Mouse (Mus musculus) midbrain, embryonic 12.5 days (tissue): ENCODE measurements at regions not wholly inside any gene's neighbourhood (a gene's known extent, or its start where the extent isn't known, plus 50 kb on each side); places are given as distances from the start of the nearest gene placed in this dataset.

Source experiments
- ATAC-seq: fragments of 200-750 bp; cut with Nextera tagmentation; 2 replicates; pipeline ENCODE4 v1.8.0; 2017; ENCODE audit warnings: low read depth, moderate TSS enrichment, moderate library complexity; ENCODE audit not compliant: low FRiP score
- H3K27ac ChIP-seq: fragments of 300-500 bp; sonication (generic); replicated peaks from 2 replicates; pipeline ENCODE4 v1.5.1; 2016; ENCODE audit warnings: mild to moderate bottlenecking
- H3K27me3 ChIP-seq: fragments of 300-500 bp; sonication (generic); 2 replicates; pipeline ENCODE4 v1.6.1; 2016; ENCODE audit warnings: mild to moderate bottlenecking
- H3K36me3 ChIP-seq: fragments of 300-500 bp; sonication (generic); 2 replicates; pipeline ENCODE4 v1.6.1; 2016
- H3K4me1 ChIP-seq: fragments of 300-500 bp; sonication (generic); 2 replicates; pipeline ENCODE4 v1.6.1; 2016
- H3K4me2 ChIP-seq: fragments of 300-500 bp; sonication (generic); replicated peaks from 2 replicates; pipeline ENCODE4 v1.6.1; 2016; ENCODE audit warnings: mild to moderate bottlenecking, moderate library complexity
- H3K4me3 ChIP-seq: fragments of 300-500 bp; sonication (generic); 2 replicates; pipeline ENCODE4 v1.5.1; 2016; ENCODE audit warnings: mild to moderate bottlenecking
- H3K9ac ChIP-seq: fragments of 300-500 bp; sonication (generic); replicated peaks from 2 replicates; pipeline ENCODE4 v1.6.1; 2016; ENCODE audit warnings: mild to moderate bottlenecking, moderate library complexity
- H3K9me3 ChIP-seq: fragments of 300-500 bp; sonication (generic); 2 replicates; pipeline ENCODE4 v1.6.1; 2016; ENCODE audit warnings: mild to moderate bottlenecking
- WGBS: fragments of 180-500 bp; shearing (Covaris S2); methylation state at CpG from one replicate; pipeline ENCODE4 v1.1.7; 2016; 5-methylcytosine and 5-hydroxymethylcytosine counted together

DNA sequence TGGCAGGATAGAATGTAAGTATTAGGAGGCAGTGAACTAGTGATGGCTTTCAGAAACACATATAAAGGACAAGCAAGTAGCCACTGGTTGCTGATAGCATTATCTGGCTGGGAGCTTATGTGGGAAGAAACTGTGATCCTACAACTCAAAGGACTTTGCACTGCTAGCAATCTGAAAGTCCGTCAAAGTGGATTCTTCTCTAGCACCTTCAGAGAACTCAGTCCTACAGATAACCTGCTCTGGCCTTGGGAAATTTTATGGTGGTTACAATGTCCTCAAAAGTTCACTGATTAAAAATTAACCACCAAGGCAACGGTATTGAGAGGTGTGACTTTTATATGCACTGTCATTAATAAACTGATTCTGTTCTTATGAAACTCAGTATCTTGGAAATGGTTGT is 335.3 kb downstream of the Prr30 start:
- Histone ChIP-seq H3K27me3 (no peaks in the 10 kb centered on the region), H3K9ac (no peak overlapping the region), H3K27ac (no peak overlapping the region), H3K36me3 (no peaks in the 10 kb centered on the region), H3K9me3 (no peaks in the 10 kb centered on the region), H3K4me2 (no peak overlapping the region), H3K4me1 (no peaks in the 10 kb centered on the region), H3K4me3 (no peak overlapping the region)
- 86% methylated on average over 2 of the region's 2 CpGs for WGBS
- ATAC-seq: no peak

DNA sequence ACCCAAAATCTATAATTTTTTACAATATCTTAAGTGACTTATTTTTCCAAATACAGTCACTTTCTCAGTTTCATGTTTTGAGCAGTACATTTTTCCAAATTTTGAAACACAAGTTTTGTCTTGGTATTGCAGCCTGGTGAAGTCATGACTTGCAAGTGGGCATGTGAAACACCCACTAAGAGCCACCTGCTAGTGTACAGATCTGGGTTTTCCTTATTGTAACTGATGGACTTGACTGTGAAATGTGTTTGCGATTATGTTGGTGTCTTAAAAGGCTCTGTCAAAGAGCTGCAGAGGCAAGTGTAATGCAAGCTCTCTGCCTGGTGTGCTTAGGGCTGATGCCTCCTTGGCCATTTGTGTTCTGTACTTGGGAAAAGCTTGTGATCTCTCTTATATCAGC is 336.0 kb downstream of the Prr30 start:
- Histone ChIP-seq H3K36me3 (no peaks in the 10 kb centered on the region), H3K27me3 (no peaks in the 10 kb centered on the region), H3K27ac (no peak overlapping the region), H3K9me3 (no peaks in the 10 kb centered on the region), H3K4me3 (no peak overlapping the region), H3K9ac (no peak overlapping the region), H3K4me2 (no peak overlapping the region), H3K4me1 (no peaks in the 10 kb centered on the region)
- WGBS: 93% methylated on average over 1 of the region's 1 CpGs
- ATAC-seq: no peak

DNA sequence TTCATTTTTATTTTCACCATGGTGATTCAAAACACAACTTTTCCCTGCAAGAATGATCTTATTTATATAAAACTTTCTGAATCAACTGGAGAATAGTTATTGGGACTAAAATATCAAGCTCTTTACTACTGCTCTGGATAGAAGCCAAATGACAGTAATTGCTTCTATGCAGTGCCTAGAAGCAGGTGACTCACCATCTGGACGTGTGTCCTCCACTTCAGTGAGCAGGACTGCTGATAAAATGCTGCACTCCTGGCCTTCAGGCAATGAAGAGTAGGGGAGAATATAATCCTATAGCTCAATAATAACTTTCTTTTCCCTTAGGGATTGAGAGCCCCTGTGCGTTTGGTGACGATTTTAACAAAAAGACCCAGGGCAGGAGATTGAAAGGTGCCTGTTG is 357.3 kb downstream of the Prr30 start:
- H3K4me1 ChIP-seq: no peaks in the 10 kb centered on the region
- no peak overlapping the region for H3K4me3 ChIP-seq
- no peak for ATAC-seq
- H3K27ac ChIP-seq: no peak overlapping the region
- H3K9ac ChIP-seq: no peak overlapping the region
- H3K9me3 ChIP-seq: no peaks in the 10 kb centered on the region
- no peaks in the 10 kb centered on the region for H3K36me3 ChIP-seq
- H3K27me3 ChIP-seq: no peaks in the 10 kb centered on the region
- 81% methylated on average over 3 of the region's 3 CpGs for WGBS
- H3K4me2 ChIP-seq: no peak overlapping the region
